Mouse (Mus musculus) CH12.LX (cell line): Measurements from ENCODE around the gene Ccdc6.

Experiments used
- CTCF ChIP-seq, 2 experiments: IDR thresholded peaks in 1 of 2; conservative IDR thresholded peaks in 1 of 2; 2 replicates each; pipeline ENCODE4 v1.5.1; 2011 to 2012; ENCODE audit warnings: low read depth in 2 of 2, low read length in 2 of 2, improper control_type of control experiment in 1 of 2, inconsistent platforms in 1 of 2, mild to moderate bottlenecking in 1 of 2, moderate library complexity in 1 of 2
- E2F4 ChIP-seq: IDR thresholded peaks from 2 replicates; pipeline ENCODE4 v1.6.1; 2011; ENCODE audit warnings: low read depth, low read length, improper control_type of control experiment; ENCODE audit not compliant: insufficient replicate concordance
- EP300 ChIP-seq: IDR thresholded peaks from 2 replicates; pipeline ENCODE4 v1.6.1; 2011; ENCODE audit warnings: low read length, improper control_type of control experiment
- JUND ChIP-seq: conservative IDR thresholded peaks from 2 replicates; pipeline ENCODE4 v1.6.1; 2011; ENCODE audit warnings: low read depth, low read length, improper control_type of control experiment
- KAT2A ChIP-seq: IDR thresholded peaks from 2 replicates; pipeline ENCODE4 v1.6.1; 2012; ENCODE audit warnings: low read length, improper control_type of control experiment, inconsistent platforms; ENCODE audit not compliant: insufficient replicate concordance
- MAX ChIP-seq: IDR thresholded peaks from 2 replicates; pipeline ENCODE4 v1.6.1; 2011; ENCODE audit warnings: low read length, improper control_type of control experiment
- MAZ ChIP-seq: IDR thresholded peaks from 2 replicates; pipeline ENCODE4 v1.6.1; 2012; ENCODE audit warnings: low read depth, mild to moderate bottlenecking, inconsistent platforms, low read length, improper control_type of control experiment, moderate library complexity
- POLR2A ChIP-seq: IDR thresholded peaks from 2 replicates; pipeline ENCODE4 v1.6.1; 2011; ENCODE audit warnings: low read depth, mild to moderate bottlenecking, improper control_type of control experiment, low read length
- TCF12 ChIP-seq: IDR thresholded peaks from 2 replicates; pipeline ENCODE4 v1.6.1; 2014; ENCODE audit warnings: low read depth, mild to moderate bottlenecking, inconsistent platforms, low read length, improper control_type of control experiment

DNA sequence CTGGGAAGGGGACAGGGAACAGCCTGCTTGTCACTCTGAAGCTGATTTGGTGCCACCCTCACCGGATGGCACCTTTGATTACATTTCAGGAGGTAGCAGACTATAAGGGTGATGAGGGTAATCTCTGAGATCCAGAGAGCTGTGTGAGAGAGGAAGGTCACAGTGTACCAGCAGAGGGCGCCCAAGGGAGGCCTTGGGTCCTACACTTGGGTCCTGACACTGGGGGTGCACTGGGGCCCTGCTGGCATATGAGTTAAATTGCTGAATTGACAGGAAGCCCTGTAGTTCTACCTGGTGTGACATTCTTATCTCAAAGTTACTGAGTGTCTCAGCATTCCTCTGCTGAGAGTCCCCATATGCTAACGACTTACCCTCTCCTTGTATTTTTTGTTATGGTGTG, 76.4 kb downstream of the Ccdc6 start:
- TF ChIP-seq CTCF (conservative IDR thresholded peaks at IDR 0.05 in 1 of 2, IDR thresholded peaks at IDR 0.05 in 1 of 2; ENCODE audit: low read depth in 2 of 2, low read length in 2 of 2) = peak; percentile 71 to 72
- TF ChIP-seq MAX = no peak
- no peak for TF ChIP-seq E2F4
- no peak for TF ChIP-seq MAZ
- TF ChIP-seq JUND = no peak
- TF ChIP-seq TCF12 = no peak
- TF ChIP-seq POLR2A = no peak
- TF ChIP-seq EP300 = no peak
- TF ChIP-seq KAT2A = no peak
